Mouse (Mus musculus): ENCODE data around the gene Rundc3a. TPM values are rescaled to one million over a fixed set of nuclear protein-coding genes. Genes with fewer than 3 reads are reported as not detected.

The Rundc3a gene
- total and polyA plus RNA-seq, 2 experiments from 2014 or later: 121 to 306 TPM

- no peaks in the 10 kb centered on the region for H3K9me3 ChIP-seq (ENCODE audit: low read length)
- no peak overlapping the region for H3K9ac ChIP-seq
- peaks cover 47% of the 10 kb centered on the region for H3K36me3 ChIP-seq (ENCODE audit: insufficient read depth)
- TF ChIP-seq CTCF (IDR thresholded peaks at IDR 0.05; ENCODE audit: low read depth): no peak
- H3K4me1 ChIP-seq (ENCODE audit: insufficient read depth): peaks cover 12% of the 10 kb centered on the region
- H3K27me3 ChIP-seq (ENCODE audit: insufficient read depth, low read length): no peaks in the 10 kb centered on the region
- no peak overlapping the region for H3K4me3 ChIP-seq (ENCODE audit: low read depth, low read length)
- no peak overlapping the region for H3K4me2 ChIP-seq (ENCODE audit: low read depth)
- DNase-seq (no peak), ATAC-seq (no peak)
- 86% methylated on average over 7 of the region's 7 CpGs for WGBS
- H3K27ac ChIP-seq (ENCODE audit: low read depth, low read length): no peak overlapping the region
These were observed 40.7 kb downstream of the Rundc3a start for GRCm38 (mm10) chr11:102433866-102434265.

GRCm38 (mm10) chr11:102434406-102434805 lies 41.2 kb downstream of the Rundc3a start:
- Histone ChIP-seq H3K4me2 (ENCODE audit: low read depth) (no peak overlapping the region), H3K27ac (ENCODE audit: low read depth, low read length) (no peak overlapping the region), H3K9ac (no peak overlapping the region), H3K36me3 (ENCODE audit: insufficient read depth) (peaks cover 53% of the 10 kb centered on the region), H3K4me3 (ENCODE audit: low read depth, low read length) (no peak overlapping the region), H3K9me3 (ENCODE audit: low read length) (no peaks in the 10 kb centered on the region), H3K4me1 (ENCODE audit: insufficient read depth) (peaks cover 12% of the 10 kb centered on the region), H3K27me3 (ENCODE audit: insufficient read depth, low read length) (no peaks in the 10 kb centered on the region)
- DNase-seq (peak; percentile 94), ATAC-seq (peak; percentile 61)
- peak; percentile 96 for TF ChIP-seq CTCF (IDR thresholded peaks at IDR 0.05; ENCODE audit: low read depth)
- WGBS: 3% methylated on average over 7 of the region's 7 CpGs

- no peak overlapping the region for H3K4me2 ChIP-seq (ENCODE audit: low read depth)
- no peaks in the 10 kb centered on the region for H3K9me3 ChIP-seq (ENCODE audit: low read length)
- H3K9ac ChIP-seq: no peak overlapping the region
- H3K27me3 ChIP-seq (ENCODE audit: insufficient read depth, low read length): no peaks in the 10 kb centered on the region
- no peak overlapping the region for H3K27ac ChIP-seq (ENCODE audit: low read depth, low read length)
- WGBS: 93% methylated on average over 11 of the region's 11 CpGs
- DNase-seq: no peak
- no peak for TF ChIP-seq CTCF (IDR thresholded peaks at IDR 0.05; ENCODE audit: low read depth)
- peaks cover 12% of the 10 kb centered on the region for H3K4me1 ChIP-seq (ENCODE audit: insufficient read depth)
- H3K36me3 ChIP-seq (ENCODE audit: insufficient read depth): peaks cover 59% of the 10 kb centered on the region
- no peak overlapping the region for H3K4me3 ChIP-seq (ENCODE audit: low read depth, low read length)
- no peak for ATAC-seq
These were observed 41.9 kb downstream of the Rundc3a start for GRCm38 (mm10) chr11:102434816-102435705.

- 88% methylated on average over 18 of the region's 18 CpGs for WGBS
- Histone ChIP-seq H3K9me3 (ENCODE audit: low read length) (no peaks in the 10 kb centered on the region), H3K4me3 (ENCODE audit: low read depth, low read length) (no peak overlapping the region), H3K4me1 (ENCODE audit: insufficient read depth) (peaks cover 12% of the 10 kb centered on the region), H3K4me2 (ENCODE audit: low read depth) (no peak overlapping the region), H3K27me3 (ENCODE audit: insufficient read depth, low read length) (no peaks in the 10 kb centered on the region), H3K9ac (no peak overlapping the region), H3K27ac (ENCODE audit: low read depth, low read length) (no peak overlapping the region), H3K36me3 (ENCODE audit: insufficient read depth) (peaks cover 67% of the 10 kb centered on the region)
- no peak for TF ChIP-seq CTCF (IDR thresholded peaks at IDR 0.05; ENCODE audit: low read depth)
- no peak for DNase-seq
- no peak for ATAC-seq
These were observed 42.7 kb downstream of the Rundc3a start for GRCm38 (mm10) chr11:102435754-102436470.

- WGBS: 75% methylated on average over 10 of the region's 10 CpGs
- H3K4me3 ChIP-seq (ENCODE audit: low read depth, low read length): no peak overlapping the region
- peaks cover 70% of the 10 kb centered on the region for H3K36me3 ChIP-seq (ENCODE audit: insufficient read depth)
- no peak overlapping the region for H3K9ac ChIP-seq
- no peaks in the 10 kb centered on the region for H3K9me3 ChIP-seq (ENCODE audit: low read length)
- no peak overlapping the region for H3K27ac ChIP-seq (ENCODE audit: low read depth, low read length)
- no peak for ATAC-seq
- no peaks in the 10 kb centered on the region for H3K27me3 ChIP-seq (ENCODE audit: insufficient read depth, low read length)
- no peak for TF ChIP-seq CTCF (IDR thresholded peaks at IDR 0.05; ENCODE audit: low read depth)
- peak; percentile 10 for DNase-seq
- peaks cover 12% of the 10 kb centered on the region for H3K4me1 ChIP-seq (ENCODE audit: insufficient read depth)
- H3K4me2 ChIP-seq (ENCODE audit: low read depth): no peak overlapping the region
These were observed 43.2 kb downstream of the Rundc3a start for GRCm38 (mm10) chr11:102436471-102436790.

- peak overlapping the region; percentile 47 for H3K9ac ChIP-seq
- ATAC-seq (peak; percentile 26), DNase-seq (peak; percentile 75)
- H3K4me3 ChIP-seq (ENCODE audit: low read depth, low read length): peak overlapping the region; percentile 25
- H3K4me2 ChIP-seq (ENCODE audit: low read depth): peak overlapping the region; percentile 55
- H3K9me3 ChIP-seq (ENCODE audit: low read length): no peaks in the 10 kb centered on the region
- peaks cover 76% of the 10 kb centered on the region for H3K36me3 ChIP-seq (ENCODE audit: insufficient read depth)
- peak overlapping the region; percentile 64 for H3K27ac ChIP-seq (ENCODE audit: low read depth, low read length)
- TF ChIP-seq CTCF (IDR thresholded peaks at IDR 0.05; ENCODE audit: low read depth): peak; percentile 50
- H3K27me3 ChIP-seq (ENCODE audit: insufficient read depth, low read length): no peaks in the 10 kb centered on the region
- H3K4me1 ChIP-seq (ENCODE audit: insufficient read depth): peaks cover 12% of the 10 kb centered on the region
- 9% methylated on average over 87 of the region's 87 CpGs for WGBS
These were observed 44.2 kb downstream of the Rundc3a start for GRCm38 (mm10) chr11:102437120-102438061.

Data from forebrain, postnatal 0 days (tissue).